In the genomic region with DNA sequence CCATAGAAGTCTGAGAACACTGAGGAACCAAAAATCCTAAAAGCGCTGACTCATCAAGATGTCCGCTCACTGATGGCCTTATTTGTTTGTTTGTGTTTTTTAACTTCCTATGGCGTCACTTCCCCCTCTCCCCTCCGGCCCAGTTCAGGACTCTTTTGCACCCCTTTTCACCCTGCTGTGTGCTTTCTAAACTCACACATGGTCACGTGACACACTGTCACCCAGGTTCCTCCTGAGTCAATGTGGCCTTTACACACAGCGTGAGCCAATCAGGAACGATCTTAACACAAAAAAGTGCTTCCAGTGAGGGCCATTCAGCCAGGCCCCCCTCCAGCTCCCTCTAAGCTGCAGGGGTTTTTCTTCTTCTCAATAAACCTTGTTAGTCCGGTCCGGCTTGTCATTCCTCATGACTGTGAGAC, we compare ENCODE assay signal across 18 mouse cellular contexts. TPM values are rescaled to one million over a fixed set of nuclear protein-coding genes. Genes with fewer than 3 reads are reported as not detected.
DNase-seq lines count a peak whose midpoint lies in the region; ATAC-seq and TF ChIP-seq lines count a peak whose summit lies in the region.
"Had no signal": no experiment of that assay in that cellular context is flagged by ENCODE, and none has a peak within 500 bp of the region (broad histone marks: within the 10 kb centered on the region; RNA-seq: fewer than 3 reads in every experiment).

No protein-coding gene starts in this region.

- ATAC-seq in stomach, embryonic 14.5 days (ENCODE audit: insufficient number of reproducible peaks, insufficient read depth, low FRiP score, low read depth), result peak; percentile 67; the same call in 1 of the 2 replicates
- ATAC-seq in stomach, postnatal 0 days (ENCODE audit: low FRiP score, low TSS enrichment), result no peak
- ATAC-seq: midbrain, embryonic 13.5 days had no signal

- H3K27ac ChIP-seq in stomach, embryonic 14.5 days (ENCODE audit: low read length), result no peak overlapping the region
- no peak overlapping the region for H3K27ac ChIP-seq in stomach, postnatal 0 days (replicated peaks)
- no peak overlapping the region for H3K27ac ChIP-seq in embryonic facial prominence, embryonic 10.5 days (replicated peaks)
- H3K27ac ChIP-seq: liver, embryonic 14.5 days; midbrain, embryonic 13.5 days had no signal

- no peaks in the 10 kb centered on the region for H3K27me3 ChIP-seq in stomach, embryonic 14.5 days (ENCODE audit: control insufficient read depth, insufficient read depth, low read length)
- H3K27me3 ChIP-seq in stomach, postnatal 0 days (ENCODE audit: control insufficient read depth, insufficient read depth, low read length), result no peaks in the 10 kb centered on the region
- no peaks in the 10 kb centered on the region for H3K27me3 ChIP-seq in embryonic facial prominence, embryonic 10.5 days (replicated peaks; ENCODE audit: low read depth, poor library complexity, severe bottlenecking)
- H3K27me3 ChIP-seq: heart, embryonic 12.5 days; midbrain, embryonic 13.5 days had no signal

- no peak overlapping the region for H3K9ac ChIP-seq in stomach, embryonic 14.5 days (replicated peaks; ENCODE audit: low read depth, low read length)
- H3K9ac ChIP-seq in stomach, postnatal 0 days (ENCODE audit: low read length), result no peak overlapping the region
- H3K9ac ChIP-seq: heart, embryonic 12.5 days; liver, embryonic 14.5 days; midbrain, embryonic 13.5 days had no signal

- H3K4me3 ChIP-seq in stomach, embryonic 14.5 days (ENCODE audit: low read depth, low read length), result no peak overlapping the region
- H3K4me3 ChIP-seq in stomach, postnatal 0 days (ENCODE audit: low read depth, low read length), result no peak overlapping the region
- H3K4me3 ChIP-seq in embryonic facial prominence, embryonic 10.5 days, result no peak overlapping the region
- H3K4me3 ChIP-seq: erythroblast, embryonic 14.5 days; heart, embryonic 12.5 days; midbrain, embryonic 13.5 days had no signal

- no peaks in the 10 kb centered on the region for H3K4me1 ChIP-seq in stomach, embryonic 14.5 days (ENCODE audit: control insufficient read depth, insufficient read depth, low read length)
- no peaks in the 10 kb centered on the region for H3K4me1 ChIP-seq in stomach, postnatal 0 days (replicated peaks; ENCODE audit: control insufficient read depth, insufficient read depth)
- H3K4me1 ChIP-seq in embryonic facial prominence, embryonic 10.5 days, result peaks cover 6% of the 10 kb centered on the region; the same call in 1 of the 2 replicates
- H3K4me1 ChIP-seq: midbrain, embryonic 13.5 days had no signal

- 77% methylated on average over 9 of the region's 9 CpGs for WGBS in stomach, embryonic 14.5 days
- 70% methylated on average over 9 of the region's 9 CpGs for WGBS in stomach, postnatal 0 days
- WGBS in embryonic facial prominence, embryonic 10.5 days, result 61% methylated on average over 9 of the region's 9 CpGs

- no peaks in the 10 kb centered on the region for H3K36me3 ChIP-seq in stomach, embryonic 14.5 days (ENCODE audit: control insufficient read depth, insufficient read depth, low read length)
- no peaks in the 10 kb centered on the region for H3K36me3 ChIP-seq in stomach, postnatal 0 days (ENCODE audit: control insufficient read depth, insufficient read depth, low read length)
- H3K36me3 ChIP-seq in embryonic facial prominence, embryonic 10.5 days (replicated peaks), result no peaks in the 10 kb centered on the region
- H3K36me3 ChIP-seq: heart, embryonic 12.5 days; midbrain, embryonic 13.5 days had no signal

- no peak overlapping the region for H3K4me2 ChIP-seq in stomach, embryonic 14.5 days (replicated peaks; ENCODE audit: low read depth, low read length)
- no peak overlapping the region for H3K4me2 ChIP-seq in stomach, postnatal 0 days (replicated peaks; ENCODE audit: low read depth)
- H3K4me2 ChIP-seq: heart, embryonic 12.5 days; midbrain, embryonic 13.5 days had no signal

- H3K9me3 ChIP-seq in stomach, embryonic 14.5 days (ENCODE audit: control insufficient read depth, low read depth, low read length), result no peaks in the 10 kb centered on the region
- no peaks in the 10 kb centered on the region for H3K9me3 ChIP-seq in stomach, postnatal 0 days (ENCODE audit: control insufficient read depth, low read length)
- no peaks in the 10 kb centered on the region for H3K9me3 ChIP-seq in embryonic facial prominence, embryonic 10.5 days
- H3K9me3 ChIP-seq: heart, embryonic 12.5 days; midbrain, embryonic 13.5 days had no signal

- peak; percentile 19 for DNase-seq in embryo, embryonic 10 days (ENCODE audit: low spot score)
- no peak for DNase-seq in embryo, embryonic 9.5 days (ENCODE audit: extremely low spot score)
- no peak for DNase-seq in stomach, postnatal 0 days (ENCODE audit: low spot score)
- peak; percentile 17 for DNase-seq in embryonic facial prominence, embryonic 10.5 days (ENCODE audit: low spot score)
- DNase-seq in gastrocnemius, adult 18-20 months (ENCODE audit: low spot score), result no peak
- no peak for DNase-seq in cerebellum, adult 11 months
- DNase-seq in left cerebral cortex, adult 18-20 months (ENCODE audit: low spot score in 2 of 2), result no peak
- DNase-seq: adrenal gland, postnatal 25 days; cerebellum, postnatal 14 days; heart, postnatal 36 days; kidney, adult 9 months; lung, postnatal 14 days; thymus, adult 18-20 months had no signal

- TF ChIP-seq EP300 in stomach, postnatal 0 days (optimal IDR thresholded peaks at IDR 0.05), result no peak

- TF ChIP-seq CTCF in stomach, postnatal 0 days (IDR thresholded peaks at IDR 0.05; ENCODE audit: low read depth), result no peak

RNA-seq across cellular contexts. Expression of a gene that starts 16.9 kb away (rescaled TPM):
- 8.1 and 9.3 TPM in 2 replicates for polyA plus RNA-seq in stomach, embryonic 14.5 days (2014; fragmentation: Nextera tagmentation; extraction: Ambion mirVana)
- 2.2 TPM in 2 replicates for polyA plus RNA-seq in stomach, postnatal 0 days (2015; fragmentation: Nextera tagmentation; extraction: Ambion mirVana)
- polyA plus RNA-seq in embryonic facial prominence, embryonic 10.5 days (2016; fragmentation: Nextera tagmentation; extraction: Ambion mirVana), result 4.9 and 5.1 TPM in 2 replicates
- total RNA-seq in gastrocnemius, adult 18-20 months (2021), result 10 to 100 TPM; 15.0 to 15.6 TPM
- total RNA-seq in left cerebral cortex, adult 18-20 months (2021), result 10 to 100 TPM; 33.7 to 35.4 TPM

Comparison
In these comparisons a context has a peak if more than half of its experiments do, and no peak if none do; other contexts are left out.
1. DNase-seq: peak in embryo, embryonic 10 days (single experiment) and embryonic facial prominence, embryonic 10.5 days (single experiment); none in embryo, embryonic 9.5 days (single experiment), stomach, postnatal 0 days (single experiment), gastrocnemius, adult 18-20 months (single experiment), cerebellum, adult 11 months (single experiment) and left cerebral cortex, adult 18-20 months (0 of 2).